Mouse (Mus musculus) spleen, adult 2 months (tissue): Measurements from ENCODE around the gene Acvr1b.

ENCODE experiments used
- CTCF ChIP-seq: fragments of 200-500 bp; IDR thresholded peaks from 2 replicates; pipeline ENCODE4 v1.5.1; 2011; ENCODE audit warnings: mild to moderate bottlenecking, inconsistent platforms; ENCODE audit not compliant: insufficient read depth, insufficient read length, insufficient replicate concordance; ENCODE audit errors: extremely low read depth
- POLR2A ChIP-seq: fragments of 200-500 bp; IDR thresholded peaks from 2 replicates; pipeline ENCODE4 v1.6.1; 2011; ENCODE audit warnings: low read depth, low read length, inconsistent platforms

DNA sequence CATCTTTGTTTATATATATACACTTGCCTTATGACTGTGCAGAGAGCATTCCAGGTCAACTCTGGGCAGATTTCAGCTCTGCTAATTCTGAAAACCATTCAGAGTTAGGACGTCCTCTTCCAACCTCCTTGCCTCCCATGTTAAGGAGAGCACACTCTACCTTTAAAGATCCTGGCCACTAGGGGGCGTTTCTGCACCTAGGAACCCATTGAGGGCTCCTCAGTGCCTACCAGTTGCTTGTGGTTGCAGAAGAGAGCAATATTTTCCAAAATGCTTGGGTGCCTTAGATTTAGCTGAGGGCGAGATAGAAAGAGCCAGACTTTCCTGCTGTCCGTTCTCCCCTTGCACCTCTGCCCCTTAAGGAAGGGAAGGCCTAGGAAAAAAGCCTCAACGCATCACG, 36.4 kb downstream of the Acvr1b start:
- TF ChIP-seq CTCF (peak; percentile 54; the same call in 1 of the 2 replicates), POLR2A (no peak)
